Mouse (Mus musculus): ENCODE measurements at regions not wholly inside any gene's neighbourhood (a gene's known extent, or its start where the extent isn't known, plus 50 kb on each side); places are given as distances from the start of the nearest gene placed in this dataset.

DNA sequence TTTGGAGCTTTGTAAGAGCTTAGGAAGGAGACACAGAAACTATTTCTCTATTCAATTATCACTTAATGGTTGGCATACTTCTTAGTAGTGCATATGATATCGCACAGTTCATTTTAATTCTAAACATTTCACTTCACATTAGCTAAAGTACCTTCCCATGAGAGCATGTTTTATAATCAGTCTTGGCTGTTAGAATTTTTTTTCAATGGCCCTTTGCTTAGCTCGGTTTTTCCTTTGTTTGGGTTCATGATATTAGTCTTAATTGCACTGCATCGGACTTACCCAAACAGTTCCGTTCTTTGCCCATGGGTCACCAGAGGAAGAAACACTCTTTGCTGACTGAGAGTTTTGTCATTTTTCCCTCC lies 216.8 kb upstream of the Tll1 start:
- Histone ChIP-seq H3K27me3 (replicated peaks; ENCODE audit: control insufficient read depth, insufficient read depth, low read length) (no peaks in the 10 kb centered on the region), H3K36me3 (ENCODE audit: control insufficient read depth, insufficient read depth, low read length) (no peaks in the 10 kb centered on the region), H3K27ac (ENCODE audit: low read length) (no peak overlapping the region), H3K9me3 (ENCODE audit: control insufficient read depth, low read length) (no peaks in the 10 kb centered on the region), H3K4me1 (ENCODE audit: control insufficient read depth, insufficient read depth, low read length) (no peaks in the 10 kb centered on the region), H3K4me3 (ENCODE audit: low read length) (no peak overlapping the region), H3K4me2 (ENCODE audit: low read depth, low read length) (no peak overlapping the region), H3K9ac (ENCODE audit: low read depth, low read length) (no peak overlapping the region)
- WGBS: 52% methylated on average over 4 of the region's 4 CpGs
- ATAC-seq: no peak

DNA sequence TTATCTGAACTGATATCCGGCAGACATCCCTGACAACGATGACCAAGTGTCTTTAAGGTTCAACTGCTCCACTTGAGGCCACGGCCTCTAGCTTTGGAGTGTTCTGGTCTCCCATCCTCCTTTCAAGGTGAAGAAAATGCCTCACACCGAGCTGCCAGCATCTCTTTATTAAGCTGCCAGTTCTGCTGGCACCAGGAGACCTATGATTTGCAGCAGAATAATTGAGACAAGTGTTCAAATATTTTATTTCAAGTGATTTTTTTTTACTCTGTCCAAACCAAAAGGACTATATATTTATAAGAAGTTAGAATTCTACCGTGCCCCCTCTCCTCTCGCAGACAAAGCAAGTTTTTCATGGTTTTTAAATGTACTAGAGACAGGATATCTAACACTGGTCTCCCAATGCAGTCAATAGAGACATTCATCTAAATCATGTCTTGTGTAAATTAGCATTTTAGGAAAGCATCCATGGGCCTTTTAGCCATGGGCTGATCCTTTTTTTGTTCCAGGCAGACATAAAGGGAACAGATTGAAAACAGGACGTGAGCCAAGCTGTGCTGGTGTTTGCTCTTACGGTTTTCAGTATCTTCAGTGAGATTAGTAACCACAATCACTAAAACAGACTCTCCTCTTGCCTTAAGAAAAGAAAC lies 216.3 kb upstream of the Tll1 start:
- WGBS: 50% methylated on average over 8 of the region's 8 CpGs
- H3K4me1 ChIP-seq (ENCODE audit: control insufficient read depth, insufficient read depth, low read length): no peaks in the 10 kb centered on the region
- no peaks in the 10 kb centered on the region for H3K9me3 ChIP-seq (ENCODE audit: control insufficient read depth, low read length)
- no peak overlapping the region for H3K9ac ChIP-seq (ENCODE audit: low read depth, low read length)
- H3K27me3 ChIP-seq (replicated peaks; ENCODE audit: control insufficient read depth, insufficient read depth, low read length): no peaks in the 10 kb centered on the region
- no peaks in the 10 kb centered on the region for H3K36me3 ChIP-seq (ENCODE audit: control insufficient read depth, insufficient read depth, low read length)
- no peak overlapping the region for H3K27ac ChIP-seq (ENCODE audit: low read length)
- no peak overlapping the region for H3K4me3 ChIP-seq (ENCODE audit: low read length)
- ATAC-seq: no peak
- no peak overlapping the region for H3K4me2 ChIP-seq (ENCODE audit: low read depth, low read length)

DNA sequence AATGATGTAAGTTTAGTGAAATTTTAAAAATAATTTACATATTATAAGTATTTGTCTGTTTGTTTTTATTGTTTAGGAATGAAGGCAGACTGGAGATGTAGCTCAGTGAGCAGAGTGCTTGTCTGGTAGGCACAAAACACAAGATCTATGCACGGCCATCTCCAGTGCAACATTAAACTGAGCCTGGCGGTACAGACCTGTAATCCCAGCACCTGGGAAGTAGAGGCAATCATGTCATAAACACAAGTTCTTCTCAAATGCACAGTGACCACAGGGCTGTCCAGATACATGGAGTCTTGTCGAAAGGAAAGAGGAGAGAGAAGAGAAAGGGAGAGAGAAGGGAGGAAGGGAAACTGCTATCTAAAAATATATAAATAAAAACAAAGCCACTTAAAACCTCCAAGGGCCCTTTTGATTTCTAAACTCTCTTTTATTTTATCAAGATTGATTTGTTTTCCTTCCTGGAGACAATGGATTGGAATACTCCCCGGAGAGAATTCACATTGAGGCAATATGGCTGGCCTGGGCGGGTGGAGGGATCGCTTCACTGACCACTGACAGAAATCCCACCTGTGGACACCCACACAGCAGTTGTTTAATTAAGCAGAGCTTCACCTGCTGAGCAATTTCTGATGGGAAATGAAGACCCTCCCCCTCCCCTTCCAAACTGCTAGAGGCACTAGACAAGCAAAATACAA lies 215.6 kb upstream of the Tll1 start:
- H3K36me3 ChIP-seq (ENCODE audit: control insufficient read depth, insufficient read depth, low read length): no peaks in the 10 kb centered on the region
- no peak overlapping the region for H3K4me2 ChIP-seq (ENCODE audit: low read depth, low read length)
- H3K27ac ChIP-seq (ENCODE audit: low read length): no peak overlapping the region
- no peaks in the 10 kb centered on the region for H3K27me3 ChIP-seq (replicated peaks; ENCODE audit: control insufficient read depth, insufficient read depth, low read length)
- WGBS: 83% methylated on average over 6 of the region's 6 CpGs
- no peak for ATAC-seq
- H3K9me3 ChIP-seq (ENCODE audit: control insufficient read depth, low read length): no peaks in the 10 kb centered on the region
- no peaks in the 10 kb centered on the region for H3K4me1 ChIP-seq (ENCODE audit: control insufficient read depth, insufficient read depth, low read length)
- no peak overlapping the region for H3K9ac ChIP-seq (ENCODE audit: low read depth, low read length)
- no peak overlapping the region for H3K4me3 ChIP-seq (ENCODE audit: low read length)

DNA sequence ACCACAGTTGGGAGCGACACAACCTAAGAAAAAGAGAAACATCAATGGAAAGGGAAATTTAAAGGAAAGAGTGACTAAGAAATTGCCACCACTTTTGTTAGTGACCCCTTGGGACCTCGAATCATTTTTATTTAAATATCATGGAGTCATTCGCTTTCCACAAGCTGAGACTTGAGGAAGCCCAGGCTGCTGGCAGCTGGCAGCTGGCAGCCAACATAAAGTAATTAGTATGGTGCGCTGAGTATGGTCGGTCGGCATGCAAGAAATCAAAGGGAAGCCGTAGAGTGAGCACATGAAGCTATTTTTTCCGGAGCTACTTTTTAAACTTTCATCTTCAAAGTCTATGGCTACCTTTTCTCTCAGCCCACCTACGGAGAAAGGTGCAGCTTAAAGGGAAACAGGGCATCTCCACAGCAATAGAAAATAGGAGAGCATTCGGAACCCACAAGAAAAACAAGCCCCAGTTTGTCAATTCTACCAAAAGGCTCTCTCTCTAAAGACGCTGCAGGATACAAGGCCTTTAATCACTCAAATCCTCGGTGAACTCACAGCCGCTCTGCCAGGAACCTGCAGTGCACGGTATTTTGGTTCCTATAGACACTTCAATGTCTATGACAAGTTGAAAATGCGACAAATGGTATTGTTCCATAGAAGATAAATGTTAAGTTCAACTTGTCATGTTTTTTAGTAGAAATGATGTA lies 206.6 kb upstream of the Tll1 start:
- no peak overlapping the region for H3K27ac ChIP-seq (ENCODE audit: low read length)
- no peak overlapping the region for H3K4me2 ChIP-seq (ENCODE audit: low read depth, low read length)
- ATAC-seq: no peak
- H3K4me1 ChIP-seq (ENCODE audit: control insufficient read depth, insufficient read depth, low read length): no peaks in the 10 kb centered on the region
- H3K9me3 ChIP-seq (ENCODE audit: control insufficient read depth, low read length): no peaks in the 10 kb centered on the region
- H3K4me3 ChIP-seq (ENCODE audit: low read length): no peak overlapping the region
- H3K27me3 ChIP-seq (replicated peaks; ENCODE audit: control insufficient read depth, insufficient read depth, low read length): no peaks in the 10 kb centered on the region
- H3K9ac ChIP-seq (ENCODE audit: low read depth, low read length): no peak overlapping the region
- WGBS: 66% methylated on average over 15 of the region's 15 CpGs
- H3K36me3 ChIP-seq (ENCODE audit: control insufficient read depth, insufficient read depth, low read length): no peaks in the 10 kb centered on the region

DNA sequence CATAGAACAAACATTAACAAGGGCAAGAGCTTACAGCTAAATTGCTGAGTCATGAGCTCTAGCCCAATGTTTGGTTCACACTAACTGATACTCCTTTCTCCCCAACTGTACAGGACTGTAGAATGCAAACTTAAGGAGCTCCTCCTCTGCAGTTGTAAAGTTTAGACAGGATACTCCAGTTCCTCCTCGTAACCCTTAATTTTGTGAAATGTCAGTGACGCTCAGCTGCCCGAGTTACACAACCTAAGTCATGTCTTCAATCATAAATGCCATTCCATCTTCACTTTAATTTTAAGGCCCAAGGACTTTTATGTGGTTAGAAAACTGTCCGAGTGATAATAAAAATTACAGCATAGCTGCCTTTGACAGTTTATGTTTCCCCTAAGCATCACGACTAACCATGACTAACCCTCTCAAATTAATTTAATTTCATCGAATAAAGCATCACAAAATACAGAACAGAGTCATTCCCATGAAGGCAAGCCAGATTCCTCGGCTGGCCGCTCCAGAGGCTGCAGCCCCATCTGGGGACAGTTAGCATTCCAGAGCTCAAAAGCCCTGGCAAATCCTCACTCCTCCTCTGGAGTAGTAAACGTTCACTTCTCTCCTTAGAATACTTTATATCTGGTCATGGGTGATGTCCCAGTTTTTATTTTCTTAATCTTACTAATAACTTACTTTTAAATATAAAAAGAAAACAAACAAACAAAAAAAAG lies 200.9 kb upstream of the Tll1 start:
- no peak for ATAC-seq
- no peak overlapping the region for H3K9ac ChIP-seq (ENCODE audit: low read depth, low read length)
- H3K27me3 ChIP-seq (replicated peaks; ENCODE audit: control insufficient read depth, insufficient read depth, low read length): no peaks in the 10 kb centered on the region
- H3K4me1 ChIP-seq (ENCODE audit: control insufficient read depth, insufficient read depth, low read length): no peaks in the 10 kb centered on the region
- H3K4me2 ChIP-seq (ENCODE audit: low read depth, low read length): no peak overlapping the region
- no peaks in the 10 kb centered on the region for H3K9me3 ChIP-seq (ENCODE audit: control insufficient read depth, low read length)
- no peaks in the 10 kb centered on the region for H3K36me3 ChIP-seq (ENCODE audit: control insufficient read depth, insufficient read depth, low read length)
- 55% methylated on average over 9 of the region's 9 CpGs for WGBS
- H3K27ac ChIP-seq (ENCODE audit: low read length): no peak overlapping the region
- H3K4me3 ChIP-seq (ENCODE audit: low read length): no peak overlapping the region

DNA sequence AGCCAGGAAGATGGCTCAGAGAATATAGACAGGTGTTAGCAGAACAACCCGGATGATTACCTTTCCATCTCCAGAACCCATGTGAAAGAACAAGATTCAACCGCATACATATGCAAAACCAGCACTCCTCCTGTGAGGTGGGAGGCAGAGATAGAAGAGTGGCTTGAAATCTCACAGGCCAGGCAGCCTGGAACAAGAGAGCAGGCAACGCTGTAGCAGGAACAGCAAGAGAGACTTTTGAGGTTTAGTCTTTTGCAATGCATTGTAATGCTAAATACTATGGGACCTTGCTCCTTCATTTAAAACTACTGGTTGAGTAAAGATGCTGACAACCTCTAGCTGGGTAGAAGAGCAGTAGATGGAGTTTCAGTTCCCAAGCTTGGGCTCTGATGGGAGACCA lies 193.5 kb upstream of the Tll1 start:
- Histone ChIP-seq H3K4me1 (ENCODE audit: control insufficient read depth, insufficient read depth, low read length) (no peaks in the 10 kb centered on the region), H3K27ac (ENCODE audit: low read length) (no peak overlapping the region), H3K36me3 (ENCODE audit: control insufficient read depth, insufficient read depth, low read length) (no peaks in the 10 kb centered on the region), H3K4me2 (ENCODE audit: low read depth, low read length) (no peak overlapping the region), H3K27me3 (replicated peaks; ENCODE audit: control insufficient read depth, insufficient read depth, low read length) (no peaks in the 10 kb centered on the region), H3K9me3 (ENCODE audit: control insufficient read depth, low read length) (no peaks in the 10 kb centered on the region), H3K9ac (ENCODE audit: low read depth, low read length) (no peak overlapping the region), H3K4me3 (ENCODE audit: low read length) (no peak overlapping the region)
- WGBS: 68% methylated on average over 3 of the region's 3 CpGs
- no peak for ATAC-seq

DNA sequence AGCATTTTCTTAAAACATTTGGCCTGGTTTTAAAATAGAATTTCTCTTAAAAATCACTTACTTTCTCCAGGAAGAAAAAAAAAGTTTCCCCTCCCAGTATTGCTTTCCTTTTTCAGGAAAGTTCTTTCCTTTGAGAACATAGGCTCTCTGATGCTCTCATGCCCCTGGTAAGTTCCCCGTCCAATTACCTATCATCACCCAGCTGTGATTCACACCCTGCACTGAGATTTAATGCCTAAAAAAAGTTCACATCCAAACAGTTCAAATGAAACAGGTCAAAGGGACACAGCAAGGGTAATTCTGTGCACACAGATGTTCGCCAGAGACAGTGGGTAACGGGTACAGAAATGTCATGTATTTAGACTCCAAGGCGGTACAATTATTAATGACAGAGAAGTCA lies 191.8 kb upstream of the Tll1 start:
- no peak overlapping the region for H3K4me3 ChIP-seq (ENCODE audit: low read length)
- no peaks in the 10 kb centered on the region for H3K36me3 ChIP-seq (ENCODE audit: control insufficient read depth, insufficient read depth, low read length)
- no peaks in the 10 kb centered on the region for H3K4me1 ChIP-seq (ENCODE audit: control insufficient read depth, insufficient read depth, low read length)
- no peak overlapping the region for H3K27ac ChIP-seq (ENCODE audit: low read length)
- WGBS: 69% methylated on average over 4 of the region's 4 CpGs
- no peaks in the 10 kb centered on the region for H3K9me3 ChIP-seq (ENCODE audit: control insufficient read depth, low read length)
- ATAC-seq: no peak
- H3K4me2 ChIP-seq (ENCODE audit: low read depth, low read length): no peak overlapping the region
- no peak overlapping the region for H3K9ac ChIP-seq (ENCODE audit: low read depth, low read length)
- no peaks in the 10 kb centered on the region for H3K27me3 ChIP-seq (replicated peaks; ENCODE audit: control insufficient read depth, insufficient read depth, low read length)

DNA sequence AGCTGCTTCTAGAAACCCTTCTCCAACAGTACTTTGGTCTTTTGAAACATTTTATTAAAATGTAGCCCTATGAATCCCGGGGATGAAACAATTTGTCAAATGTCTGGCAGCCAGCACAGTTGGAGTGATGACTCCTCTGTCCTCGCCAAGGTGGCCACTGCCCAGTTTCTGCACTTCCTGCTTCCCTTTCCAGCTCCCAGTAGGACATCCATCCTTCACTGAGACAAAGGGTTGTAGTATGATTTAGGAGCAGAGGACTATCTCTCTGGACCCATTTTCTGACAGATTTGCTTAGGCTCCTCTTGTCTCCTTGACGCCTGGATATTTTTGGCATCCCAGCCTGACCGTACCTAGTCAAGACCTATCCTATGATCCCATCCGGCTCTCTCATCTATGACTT lies 189.7 kb upstream of the Tll1 start:
- no peaks in the 10 kb centered on the region for H3K27me3 ChIP-seq (replicated peaks; ENCODE audit: control insufficient read depth, insufficient read depth, low read length)
- no peak overlapping the region for H3K4me2 ChIP-seq (ENCODE audit: low read depth, low read length)
- no peaks in the 10 kb centered on the region for H3K4me1 ChIP-seq (ENCODE audit: control insufficient read depth, insufficient read depth, low read length)
- H3K9ac ChIP-seq (ENCODE audit: low read depth, low read length): no peak overlapping the region
- no peaks in the 10 kb centered on the region for H3K9me3 ChIP-seq (ENCODE audit: control insufficient read depth, low read length)
- no peak for ATAC-seq
- no peak overlapping the region for H3K4me3 ChIP-seq (ENCODE audit: low read length)
- H3K36me3 ChIP-seq (ENCODE audit: control insufficient read depth, insufficient read depth, low read length): no peaks in the 10 kb centered on the region
- no peak overlapping the region for H3K27ac ChIP-seq (ENCODE audit: low read length)
- WGBS: 83% methylated on average over 5 of the region's 5 CpGs

DNA sequence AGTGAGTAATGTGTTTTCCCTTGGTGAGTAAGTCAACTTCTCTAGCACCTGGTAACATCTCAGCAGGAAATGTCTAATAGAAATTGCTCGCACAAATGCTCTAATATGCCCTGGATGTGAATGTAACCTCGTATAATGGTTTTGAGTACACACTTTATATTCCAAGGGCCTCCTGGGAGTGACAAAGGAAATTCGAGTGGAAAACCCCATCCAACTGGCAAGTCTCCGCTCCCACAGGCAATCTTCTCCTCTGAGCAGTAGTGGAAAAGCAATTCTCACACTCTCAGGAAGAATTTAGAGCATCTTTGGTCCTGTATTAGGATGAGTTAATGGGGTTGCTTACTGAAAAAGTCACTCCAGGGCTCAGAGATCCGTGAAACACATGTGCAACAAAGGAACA lies 183.4 kb upstream of the Tll1 start:
- ATAC-seq: no peak

More for the DNA sequence above, 183.4 kb upstream of the Tll1 start:
- Histone ChIP-seq H3K4me3 (ENCODE audit: low read length) (no peak overlapping the region), H3K4me1 (ENCODE audit: control insufficient read depth, insufficient read depth, low read length) (no peaks in the 10 kb centered on the region), H3K27ac (ENCODE audit: low read length) (no peak overlapping the region), H3K36me3 (ENCODE audit: control insufficient read depth, insufficient read depth, low read length) (no peaks in the 10 kb centered on the region), H3K9ac (ENCODE audit: low read depth, low read length) (no peak overlapping the region), H3K4me2 (ENCODE audit: low read depth, low read length) (no peak overlapping the region), H3K9me3 (ENCODE audit: control insufficient read depth, low read length) (no peaks in the 10 kb centered on the region), H3K27me3 (replicated peaks; ENCODE audit: control insufficient read depth, insufficient read depth, low read length) (no peaks in the 10 kb centered on the region)
- 70% methylated on average over 5 of the region's 5 CpGs for WGBS

Measured in intestine, embryonic 16.5 days (tissue).